Mouse (Mus musculus) telencephalon, adult 2 months (tissue): ENCODE results near the gene Tmem267.
"Not testable (repeated sequence)": the region's sequence is repeated elsewhere in the genome, so short reads cannot be mapped to it uniquely, and the experiment has no call there.

Experiments used
- DNase-seq: peaks from one replicate; pipeline ENCODE4 v3.0.0-alpha.2; 2011; ENCODE audit warnings: low read depth, low spot score

The Tmem267 gene

GRCm38 (mm10) chr13:119487880-119488580 is at the start of gene Tmem267, which contains the start of gene 3110070M22Rik:
Gene Tmem267 (plus strand): TSS chr13:119488039.
Gene 3110070M22Rik (minus strand): TSS chr13:119488383.
- DNase-seq, result peak; percentile 71

- no peak for DNase-seq
Measured at GRCm38 (mm10) chr13:119442244-119442643, 45.6 kb upstream of the Tmem267 start.

GRCm38 (mm10) chr13:119453563-119453962 is 34.3 kb upstream of the Tmem267 start:
- DNase-seq, result no peak

- DNase-seq, result no peak
Measured at GRCm38 (mm10) chr13:119455082-119455481, 32.8 kb upstream of the Tmem267 start.

GRCm38 (mm10) chr13:119456342-119456741 is 31.5 kb upstream of the Tmem267 start:
- no peak for DNase-seq

GRCm38 (mm10) chr13:119461900-119462595 is 25.8 kb upstream of the Tmem267 start:
- no peak for DNase-seq

GRCm38 (mm10) chr13:119462596-119463560 is 25.0 kb upstream of the Tmem267 start, which contains the start of gene 4833420G17Rik:
Gene 4833420G17Rik (plus strand): TSS chr13:119462768.
- peak; percentile 91 for DNase-seq

GRCm38 (mm10) chr13:119476631-119477030 is 11.2 kb upstream of the Tmem267 start:
- DNase-seq, result no peak

- no peak for DNase-seq
Measured at GRCm38 (mm10) chr13:119477789-119478188, 10.1 kb upstream of the Tmem267 start.

- peak; percentile 8 for DNase-seq
Measured at GRCm38 (mm10) chr13:119487354-119487753, 485 bp upstream of the Tmem267 start.

- not testable (repeated sequence) for DNase-seq
Measured at GRCm38 (mm10) chr13:119492083-119492482, 4.2 kb downstream of the Tmem267 start.

GRCm38 (mm10) chr13:119494938-119495337 is 7.1 kb downstream of the Tmem267 start:
- DNase-seq, result not testable (repeated sequence)

- DNase-seq, result not testable (repeated sequence)
Measured at GRCm38 (mm10) chr13:119596321-119597211, 108.7 kb downstream of the Tmem267 start.

- DNase-seq, result not testable (repeated sequence)
Measured at GRCm38 (mm10) chr13:119598466-119598865, 110.6 kb downstream of the Tmem267 start.

- not testable (repeated sequence) for DNase-seq
Measured at GRCm38 (mm10) chr13:119599066-119599465, 111.2 kb downstream of the Tmem267 start.

GRCm38 (mm10) chr13:119599498-119599897 is 111.7 kb downstream of the Tmem267 start:
- not testable (repeated sequence) for DNase-seq

GRCm38 (mm10) chr13:119600166-119600565 is 112.3 kb downstream of the Tmem267 start:
- not testable (repeated sequence) for DNase-seq

GRCm38 (mm10) chr13:119602688-119603331 is 115.0 kb downstream of the Tmem267 start:
- DNase-seq, result not testable (repeated sequence)

- DNase-seq, result not testable (repeated sequence)
Measured at GRCm38 (mm10) chr13:119603890-119604289, 116.1 kb downstream of the Tmem267 start.

- not testable (repeated sequence) for DNase-seq
Measured at GRCm38 (mm10) chr13:119604322-119604721, 116.5 kb downstream of the Tmem267 start.
